Mouse (Mus musculus): ENCODE results near the gene Utp6. TPM values are rescaled to one million over a fixed set of nuclear protein-coding genes. Genes with fewer than 3 reads are reported as not detected.
"Not testable (repeated sequence)": the region's sequence is repeated elsewhere in the genome, so short reads cannot be mapped to it uniquely, and the experiment has no call there.

Gene Utp6
- total and polyA plus RNA-seq, 3 experiments, result 88.6 to 97.9 TPM; not detected in 1

DNA sequence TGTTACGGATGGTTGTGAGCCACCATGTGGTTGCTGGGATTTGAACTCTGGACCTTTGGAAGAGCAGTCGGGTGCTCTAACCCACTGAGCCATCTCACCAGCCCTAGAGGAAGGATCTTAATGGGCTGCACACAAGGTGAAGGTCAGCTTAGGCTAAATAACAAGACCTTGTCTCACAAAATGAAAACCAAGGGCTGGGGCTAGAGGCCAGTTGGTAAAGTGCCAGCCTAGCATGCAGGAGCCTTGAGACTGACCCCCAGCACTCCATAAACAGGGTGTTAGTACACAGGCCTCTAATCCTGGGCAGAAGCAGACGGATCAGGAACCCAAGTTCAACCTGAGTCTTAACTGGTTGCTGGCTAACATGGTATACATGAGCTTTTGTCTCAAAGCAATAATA is 25.7 kb upstream of the Utp6 start:
- TF ChIP-seq TBP (IDR thresholded peaks at IDR 0.05; ENCODE audit: low read depth, low read length), result 0 out of 2 replicates have a peak, but pooled peaks have one; percentile 46
- TF ChIP-seq ZC3H11A (IDR thresholded peaks at IDR 0.05; ENCODE audit: low read depth, low read length), result no peak
- no peak for TF ChIP-seq RCOR1 (IDR thresholded peaks at IDR 0.05; ENCODE audit: low read depth, low read length)
- TF ChIP-seq NELFE (IDR thresholded peaks at IDR 0.05; ENCODE audit: low read depth, low read length), result no peak
- TF ChIP-seq JUND (IDR thresholded peaks at IDR 0.05; ENCODE audit: low read depth, low read length), result no peak
- Histone ChIP-seq H3K27ac (ENCODE audit: control insufficient read depth, low read depth, low read length) (no peak overlapping the region), H3K9ac (ENCODE audit: control insufficient read depth, low read depth, low read length, poor library complexity, severe bottlenecking) (no peak overlapping the region), H3K4me3 (ENCODE audit: control insufficient read depth in 1 of 2, insufficient read depth in 1 of 2, low read depth in 2 of 2, low read length in 2 of 2) (no peak overlapping the region), H3K9me3 (replicated peaks; ENCODE audit: insufficient read depth, low read length) (no peaks in the 10 kb centered on the region), H3K79me2 (ENCODE audit: control insufficient read depth, insufficient read depth, low read length, poor library complexity) (peaks cover 4% of the 10 kb centered on the region; the same call in 1 of the 2 replicates), H3K27me3 (ENCODE audit: control insufficient read depth in 1 of 2, insufficient read depth in 2 of 2, low read length in 2 of 2) (no peaks in the 10 kb centered on the region; a peak in 1 of 4 replicates), H3K4me1 (ENCODE audit: control insufficient read depth in 1 of 2, insufficient read depth in 2 of 2, low read length in 2 of 2) (peaks cover 0 to 7% of the 10 kb centered on the region in 2 experiments; a peak in 1 of 4 replicates), H3K36me3 (ENCODE audit: control insufficient read depth in 1 of 2, insufficient read depth in 2 of 2, low read length in 2 of 2) (peaks cover 0 to 15% of the 10 kb centered on the region in 2 experiments; a peak in 2 of 4 replicates)
- no peak for DNase-seq (ENCODE audit: low read depth, low spot score)

DNA sequence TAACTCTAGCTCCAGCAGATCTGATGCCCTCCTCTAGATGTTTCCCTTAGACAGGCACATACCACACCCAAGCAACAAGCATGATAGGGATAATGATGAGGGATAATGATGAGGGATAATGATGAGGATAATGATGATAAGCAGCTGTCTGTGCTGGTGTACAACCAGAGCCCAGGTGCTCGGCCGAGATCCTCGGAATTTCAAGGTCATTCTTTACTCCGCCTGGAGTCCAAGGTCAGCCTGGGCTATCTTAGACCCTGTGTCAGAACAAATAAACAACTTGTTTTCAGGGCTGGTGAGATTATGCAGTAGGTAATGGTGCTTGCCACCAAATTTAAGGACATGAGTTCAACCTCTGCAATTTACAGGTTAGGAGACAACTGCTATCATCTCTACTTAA is 24.7 kb upstream of the Utp6 start:
- H3K4me3 ChIP-seq (ENCODE audit: control insufficient read depth in 1 of 2, insufficient read depth in 1 of 2, low read depth in 2 of 2, low read length in 2 of 2), result no peak overlapping the region

DNA sequence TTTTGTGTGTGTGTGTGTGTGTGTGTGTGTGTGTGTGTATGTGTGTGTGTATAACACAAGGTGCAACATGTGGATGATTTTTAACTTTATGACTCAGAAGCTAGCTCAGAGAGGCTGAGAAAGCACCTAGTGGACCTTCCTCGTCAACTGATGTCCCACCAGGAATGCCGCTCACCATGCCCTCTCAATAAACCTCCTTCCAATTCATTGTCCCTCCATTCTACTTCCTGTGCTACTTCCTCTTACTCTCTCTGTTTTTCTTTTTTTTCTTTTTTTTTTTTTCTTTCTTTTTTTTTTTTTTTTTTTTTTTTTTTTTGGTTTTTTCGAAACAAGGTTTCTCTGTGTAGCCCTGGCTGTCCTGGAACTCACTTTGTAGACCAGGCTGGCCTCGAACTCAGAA is 15.6 kb upstream of the Utp6 start:
- H3K27ac ChIP-seq (ENCODE audit: control insufficient read depth, low read depth, low read length); H3K4me1 ChIP-seq (ENCODE audit: control insufficient read depth in 1 of 2, insufficient read depth in 2 of 2, low read length in 2 of 2); H3K79me2 ChIP-seq (ENCODE audit: control insufficient read depth, insufficient read depth, low read length, poor library complexity); H3K9me3 ChIP-seq (replicated peaks; ENCODE audit: insufficient read depth, low read length); H3K9ac ChIP-seq (ENCODE audit: control insufficient read depth, low read depth, low read length, poor library complexity, severe bottlenecking); H3K4me3 ChIP-seq (ENCODE audit: control insufficient read depth in 1 of 2, insufficient read depth in 1 of 2, low read depth in 2 of 2, low read length in 2 of 2); H3K27me3 ChIP-seq (ENCODE audit: control insufficient read depth in 1 of 2, insufficient read depth in 2 of 2, low read length in 2 of 2); H3K36me3 ChIP-seq (ENCODE audit: control insufficient read depth in 1 of 2, insufficient read depth in 2 of 2, low read length in 2 of 2); DNase-seq (ENCODE audit: low read depth, low spot score): not testable (repeated sequence)
- TF ChIP-seq ZNF384 (IDR thresholded peaks at IDR 0.05; ENCODE audit: low read depth, low read length), result peak; percentile 50

More for the DNA sequence above, 24.7 kb upstream of the Utp6 start:
- DNase-seq (ENCODE audit: low read depth, low spot score), result no peak
- peaks cover 0 to 12% of the 10 kb centered on the region in 2 experiments; a peak in 2 of 4 replicates for H3K4me1 ChIP-seq (ENCODE audit: control insufficient read depth in 1 of 2, insufficient read depth in 2 of 2, low read length in 2 of 2)
- no peaks in the 10 kb centered on the region; a peak in 1 of 4 replicates for H3K27me3 ChIP-seq (ENCODE audit: control insufficient read depth in 1 of 2, insufficient read depth in 2 of 2, low read length in 2 of 2)
- no peak overlapping the region for H3K27ac ChIP-seq (ENCODE audit: control insufficient read depth, low read depth, low read length)
- H3K79me2 ChIP-seq (ENCODE audit: control insufficient read depth, insufficient read depth, low read length, poor library complexity), result no peaks in the 10 kb centered on the region
- TF ChIP-seq SMC3 (IDR thresholded peaks at IDR 0.05; ENCODE audit: low read depth, low read length), result no peak
- no peak for TF ChIP-seq NRF1 (IDR thresholded peaks at IDR 0.05; ENCODE audit: insufficient read depth, low read depth, low read length, poor library complexity, severe bottlenecking)
- no peak for TF ChIP-seq POLR2AphosphoS2 (IDR thresholded peaks at IDR 0.05; ENCODE audit: low read length)
- TF ChIP-seq MYB (IDR thresholded peaks at IDR 0.05; ENCODE audit: low read depth, low read length), result no peak
- TF ChIP-seq KAT2A (conservative IDR thresholded peaks at IDR 0.05; ENCODE audit: low read depth, low read length), result no peak
- no peak for TF ChIP-seq NELFE (IDR thresholded peaks at IDR 0.05; ENCODE audit: low read depth, low read length)
- peaks cover 0 to 15% of the 10 kb centered on the region in 2 experiments; a peak in 2 of 4 replicates for H3K36me3 ChIP-seq (ENCODE audit: control insufficient read depth in 1 of 2, insufficient read depth in 2 of 2, low read length in 2 of 2)
- no peak overlapping the region for H3K9ac ChIP-seq (ENCODE audit: control insufficient read depth, low read depth, low read length, poor library complexity, severe bottlenecking)
- no peaks in the 10 kb centered on the region for H3K9me3 ChIP-seq (replicated peaks; ENCODE audit: insufficient read depth, low read length)

DNA sequence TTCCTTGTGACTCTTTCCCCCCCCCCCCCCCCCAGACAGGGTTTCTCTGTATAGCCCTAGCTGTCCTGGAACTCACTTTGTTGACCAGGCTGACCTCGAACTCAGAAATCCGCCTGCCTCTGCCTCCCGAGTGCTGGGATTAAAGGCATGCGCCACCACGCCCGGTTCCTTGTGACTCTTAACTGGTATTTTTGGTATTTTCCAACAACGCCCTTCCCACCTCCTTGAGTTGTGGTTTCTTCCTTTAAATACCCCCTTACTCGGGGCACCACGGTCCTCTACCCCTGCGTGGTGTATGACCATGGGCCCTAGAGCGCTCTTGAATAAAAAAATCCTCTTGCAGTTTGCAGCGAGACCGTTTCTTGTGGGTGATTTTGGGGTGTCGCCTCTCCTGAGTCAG is 14.9 kb upstream of the Utp6 start:
- not testable (repeated sequence) for H3K27ac ChIP-seq (ENCODE audit: control insufficient read depth, low read depth, low read length); DNase-seq (ENCODE audit: low read depth, low spot score); H3K36me3 ChIP-seq (ENCODE audit: control insufficient read depth in 1 of 2, insufficient read depth in 2 of 2, low read length in 2 of 2); H3K4me3 ChIP-seq (ENCODE audit: control insufficient read depth in 1 of 2, insufficient read depth in 1 of 2, low read depth in 2 of 2, low read length in 2 of 2); H3K27me3 ChIP-seq (ENCODE audit: control insufficient read depth in 1 of 2, insufficient read depth in 2 of 2, low read length in 2 of 2); H3K4me1 ChIP-seq (ENCODE audit: control insufficient read depth in 1 of 2, insufficient read depth in 2 of 2, low read length in 2 of 2); H3K79me2 ChIP-seq (ENCODE audit: control insufficient read depth, insufficient read depth, low read length, poor library complexity); H3K9me3 ChIP-seq (replicated peaks; ENCODE audit: insufficient read depth, low read length); H3K9ac ChIP-seq (ENCODE audit: control insufficient read depth, low read depth, low read length, poor library complexity, severe bottlenecking)

DNA sequence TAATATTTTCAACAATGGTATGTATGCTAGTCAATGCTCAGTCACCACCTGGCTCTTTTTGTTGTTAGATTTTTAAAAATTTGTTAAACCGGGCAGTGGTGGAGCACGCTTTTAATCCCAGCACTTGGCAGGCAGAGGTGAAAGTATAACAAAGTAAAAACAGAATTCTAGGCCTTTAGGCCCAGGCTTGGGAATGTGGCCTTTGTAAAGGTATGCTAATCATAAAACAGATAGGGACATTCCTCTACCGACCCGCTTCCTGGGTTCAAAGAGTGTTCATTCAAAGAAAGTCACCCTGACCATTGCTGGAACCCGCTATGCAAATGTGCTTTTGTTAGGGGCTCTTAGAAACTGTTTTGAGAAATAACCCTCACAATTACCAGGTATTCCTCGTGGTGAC is 14.5 kb upstream of the Utp6 start:
- H3K27me3 ChIP-seq (ENCODE audit: control insufficient read depth in 1 of 2, insufficient read depth in 2 of 2, low read length in 2 of 2); H3K36me3 ChIP-seq (ENCODE audit: control insufficient read depth in 1 of 2, insufficient read depth in 2 of 2, low read length in 2 of 2); H3K9me3 ChIP-seq (replicated peaks; ENCODE audit: insufficient read depth, low read length); DNase-seq (ENCODE audit: low read depth, low spot score); H3K27ac ChIP-seq (ENCODE audit: control insufficient read depth, low read depth, low read length); H3K9ac ChIP-seq (ENCODE audit: control insufficient read depth, low read depth, low read length, poor library complexity, severe bottlenecking); H3K4me3 ChIP-seq (ENCODE audit: control insufficient read depth in 1 of 2, insufficient read depth in 1 of 2, low read depth in 2 of 2, low read length in 2 of 2); H3K79me2 ChIP-seq (ENCODE audit: control insufficient read depth, insufficient read depth, low read length, poor library complexity); H3K4me1 ChIP-seq (ENCODE audit: control insufficient read depth in 1 of 2, insufficient read depth in 2 of 2, low read length in 2 of 2): not testable (repeated sequence)
